Mouse (Mus musculus): ENCODE results near the gene Wfdc16. TPM values are rescaled to one million over a fixed set of nuclear protein-coding genes. Genes with fewer than 3 reads are reported as not detected.
"Not testable (repeated sequence)": the region's sequence is repeated elsewhere in the genome, so short reads cannot be mapped to it uniquely, and the experiment has no call there.

Gene Wfdc16
- total RNA-seq, 2 experiments from 2014 or later = not detected

- intact Hi-C loops (cut with DNase I) = no loop called here
- DNase-seq = no peak
- TF ChIP-seq CTCF (IDR thresholded peaks at IDR 0.05) = no peak
Observed at GRCm38 (mm10) chr2:164641881-164642673, 3.5 kb upstream of the Wfdc16 start.

GRCm38 (mm10) chr2:164641129-164641528, 2.5 kb upstream of the Wfdc16 start:
- Histone ChIP-seq H3K27ac (no peak overlapping the region), H3K4me3 (no peak overlapping the region)
- DNase-seq = no peak
- intact Hi-C loops (cut with DNase I) = no loop called here
- TF ChIP-seq CTCF (IDR thresholded peaks at IDR 0.05) = no peak

More at GRCm38 (mm10) chr2:164641881-164642673, 3.5 kb upstream of the Wfdc16 start:
- Histone ChIP-seq H3K27ac (no peak overlapping the region), H3K4me3 (no peak overlapping the region)

- no peak overlapping the region for H3K27ac ChIP-seq
- no peak for DNase-seq
- TF ChIP-seq CTCF (IDR thresholded peaks at IDR 0.05) = no peak
- intact Hi-C loops (cut with DNase I) = no loop called here
- no peak overlapping the region for H3K4me3 ChIP-seq
Observed at GRCm38 (mm10) chr2:164635266-164635665, 3.3 kb downstream of the Wfdc16 start.

GRCm38 (mm10) chr2:164621775-164622174, 16.8 kb downstream of the Wfdc16 start:
- Histone ChIP-seq H3K27ac (no peak overlapping the region), H3K4me3 (no peak overlapping the region)
- intact Hi-C loops (cut with DNase I) = no loop called here
- no peak for DNase-seq
- no peak for TF ChIP-seq CTCF (IDR thresholded peaks at IDR 0.05)

- no peak for DNase-seq
- no peak overlapping the region for H3K4me3 ChIP-seq
Observed at GRCm38 (mm10) chr2:164619050-164619449, 19.5 kb downstream of the Wfdc16 start.

GRCm38 (mm10) chr2:164615386-164615785, 23.2 kb downstream of the Wfdc16 start:
- Histone ChIP-seq H3K27ac (no peak overlapping the region), H3K4me3 (no peak overlapping the region)
- DNase-seq = no peak
- TF ChIP-seq CTCF (IDR thresholded peaks at IDR 0.05) = no peak
- intact Hi-C loops (cut with DNase I) = no loop called here

More at GRCm38 (mm10) chr2:164619050-164619449, 19.5 kb downstream of the Wfdc16 start:
- intact Hi-C loops (cut with DNase I) = no loop called here
- no peak for TF ChIP-seq CTCF (IDR thresholded peaks at IDR 0.05)
- no peak overlapping the region for H3K27ac ChIP-seq

GRCm38 (mm10) chr2:164613471-164613870, 25.1 kb downstream of the Wfdc16 start, which contains the start of the genes Wfdc6b and Wfdc8:
Gene Wfdc6b, plus strand, starts transcription at chr2:164613522.
Gene Wfdc8, minus strand, starts transcription at chr2:164613626.
- DNase-seq = peak; percentile 59
- H3K27ac ChIP-seq; intact Hi-C loops (cut with DNase I); H3K4me3 ChIP-seq: not testable (repeated sequence)

- H3K4me3 ChIP-seq = no peak overlapping the region
- no peak for DNase-seq
- intact Hi-C loops (cut with DNase I) = no loop called here
- TF ChIP-seq CTCF (IDR thresholded peaks at IDR 0.05) = no peak
- no peak overlapping the region for H3K27ac ChIP-seq
Observed at GRCm38 (mm10) chr2:164608781-164609180, 29.8 kb downstream of the Wfdc16 start.

GRCm38 (mm10) chr2:164604411-164604810, 34.2 kb downstream of the Wfdc16 start:
- DNase-seq = no peak
- Histone ChIP-seq H3K4me3 (no peak overlapping the region), H3K27ac (no peak overlapping the region)
- no peak for TF ChIP-seq CTCF (IDR thresholded peaks at IDR 0.05)
- intact Hi-C loops (cut with DNase I) = no loop called here

GRCm38 (mm10) chr2:164603482-164603881, 35.1 kb downstream of the Wfdc16 start:
- DNase-seq = no peak
- intact Hi-C loops (cut with DNase I) = no loop called here
- Histone ChIP-seq H3K4me3 (no peak overlapping the region), H3K27ac (no peak overlapping the region)
- no peak for TF ChIP-seq CTCF (IDR thresholded peaks at IDR 0.05)

GRCm38 (mm10) chr2:164600179-164600578, 38.4 kb downstream of the Wfdc16 start:
- no peak overlapping the region for H3K27ac ChIP-seq
- no peak for DNase-seq
- intact Hi-C loops (cut with DNase I) = no loop called here
- peak; percentile 29; the same call in 1 of the 2 replicates for TF ChIP-seq CTCF (IDR thresholded peaks at IDR 0.05)
- no peak overlapping the region for H3K4me3 ChIP-seq

GRCm38 (mm10) chr2:164593494-164593893, 45.1 kb downstream of the Wfdc16 start, which contains the start of gene Eppin:
Gene Eppin, minus strand, starts transcription at chr2:164593594.
- no peak within 1 kb of the TSS for H3K27ac ChIP-seq
- intact Hi-C loops (cut with DNase I) = loop anchor here (5.0 kb wide), 1 partner anchor 134 kb away; no protein-coding TSS in a partner anchor
- DNase-seq = no peak
- no peak within 1 kb of the TSS for H3K4me3 ChIP-seq
- TF ChIP-seq CTCF (IDR thresholded peaks at IDR 0.05) = no peak

GRCm38 (mm10) chr2:164592014-164592413, 46.6 kb downstream of the Wfdc16 start:
- DNase-seq = no peak
- Histone ChIP-seq H3K4me3 (no peak overlapping the region), H3K27ac (no peak overlapping the region)
- peak; percentile 60 for TF ChIP-seq CTCF (IDR thresholded peaks at IDR 0.05)
- intact Hi-C loops (cut with DNase I) = loop anchor here (5.0 kb wide), 1 partner anchor 135 kb away; no protein-coding TSS in a partner anchor

- H3K27ac ChIP-seq; H3K4me3 ChIP-seq; intact Hi-C loops (cut with DNase I): not testable (repeated sequence)
- peak; percentile 46 for DNase-seq
Observed at GRCm38 (mm10) chr2:164585025-164585725, 53.4 kb downstream of the Wfdc16 start, which contains the start of gene Wfdc6a. Gene Wfdc6a, minus strand, starts transcription at chr2:164585447.
